Mouse (Mus musculus) thymus, postnatal 14 days (tissue): ENCODE measurements around the gene Ptgfrn.

Source experiments
- DNase-seq: peaks from one replicate; pipeline ENCODE4 v3.0.0; 2021

The Ptgfrn gene

GRCm38 (mm10) chr3:101076966-101077709 is 32.9 kb downstream of the Ptgfrn start:
- no peak for DNase-seq

GRCm38 (mm10) chr3:101075866-101076265 is 34.2 kb downstream of the Ptgfrn start:
- DNase-seq = no peak

- DNase-seq = no peak
Observed at GRCm38 (mm10) chr3:101073384-101073783, 36.7 kb downstream of the Ptgfrn start.

GRCm38 (mm10) chr3:101072506-101073215 is 37.4 kb downstream of the Ptgfrn start:
- DNase-seq = peak; percentile 19

GRCm38 (mm10) chr3:101071576-101071975 is 38.5 kb downstream of the Ptgfrn start:
- DNase-seq = no peak

- DNase-seq = no peak
Observed at GRCm38 (mm10) chr3:101070796-101071235, 39.3 kb downstream of the Ptgfrn start.

- no peak for DNase-seq
Observed at GRCm38 (mm10) chr3:101070230-101070795, 39.8 kb downstream of the Ptgfrn start.

GRCm38 (mm10) chr3:101068701-101069100 is 41.4 kb downstream of the Ptgfrn start:
- DNase-seq = no peak

GRCm38 (mm10) chr3:101066175-101066574 is 43.9 kb downstream of the Ptgfrn start:
- DNase-seq = no peak

GRCm38 (mm10) chr3:101061865-101062585 is 48.1 kb downstream of the Ptgfrn start:
- DNase-seq = no peak

GRCm38 (mm10) chr3:101059214-101059613 is 50.9 kb downstream of the Ptgfrn start:
- no peak for DNase-seq

- DNase-seq = no peak
Observed at GRCm38 (mm10) chr3:101058203-101058602, 51.9 kb downstream of the Ptgfrn start.

- no peak for DNase-seq
Observed at GRCm38 (mm10) chr3:101055216-101055615, 54.9 kb downstream of the Ptgfrn start.

- DNase-seq = no peak
Observed at GRCm38 (mm10) chr3:101051601-101052000, 58.5 kb downstream of the Ptgfrn start.

- DNase-seq = no peak
Observed at GRCm38 (mm10) chr3:101049997-101050396, 60.1 kb downstream of the Ptgfrn start.

GRCm38 (mm10) chr3:101048781-101049180 is 61.3 kb downstream of the Ptgfrn start:
- DNase-seq = no peak

GRCm38 (mm10) chr3:101047586-101048275 is 62.3 kb downstream of the Ptgfrn start:
- DNase-seq = no peak

GRCm38 (mm10) chr3:101045431-101045830 is 64.6 kb downstream of the Ptgfrn start:
- no peak for DNase-seq

GRCm38 (mm10) chr3:101044686-101045085 is 65.4 kb downstream of the Ptgfrn start:
- DNase-seq = no peak

- no peak for DNase-seq
Observed at GRCm38 (mm10) chr3:101041997-101042396, 68.1 kb downstream of the Ptgfrn start.

- no peak for DNase-seq
Observed at GRCm38 (mm10) chr3:101037984-101038545, 72.0 kb downstream of the Ptgfrn start.

GRCm38 (mm10) chr3:101036001-101036400 is 74.1 kb downstream of the Ptgfrn start:
- no peak for DNase-seq
